Mouse (Mus musculus) embryonic facial prominence, embryonic 12.5 days (tissue): Measurements from ENCODE around the gene Scimp. TPM values are rescaled to one million over a fixed set of nuclear protein-coding genes. Genes with fewer than 3 reads are reported as not detected.
A peak's percentile ranks its signal among the peaks of the same experiment; 100 is the strongest.
"Not testable (repeated sequence)": the region's sequence is repeated elsewhere in the genome, so short reads cannot be mapped to it uniquely, and the experiment has no call there.

Experiments used
- ATAC-seq: fragments of 200-750 bp; cut with Nextera tagmentation; 2 replicates; pipeline ENCODE4 v1.8.0; 2017; ENCODE audit not compliant: insufficient number of reproducible peaks, insufficient read depth, low FRiP score, low TSS enrichment
- H3K27ac ChIP-seq: fragments of 300-500 bp; sonication (generic); 2 replicates; pipeline ENCODE4 v1.5.1; 2016; ENCODE audit warnings: mild to moderate bottlenecking
- H3K27me3 ChIP-seq: fragments of 300-500 bp; sonication (generic); 2 replicates; pipeline ENCODE4 v1.6.1; 2016; ENCODE audit warnings: mild to moderate bottlenecking, moderate library complexity
- H3K36me3 ChIP-seq: fragments of 300-500 bp; sonication (generic); 2 replicates; pipeline ENCODE4 v1.6.1; 2016; ENCODE audit warnings: mild to moderate bottlenecking
- H3K4me1 ChIP-seq: fragments of 300-500 bp; sonication (generic); 2 replicates; pipeline ENCODE4 v1.6.1; 2016
- H3K4me2 ChIP-seq: fragments of 300-500 bp; sonication (generic); replicated peaks from 2 replicates; pipeline ENCODE4 v1.6.1; 2016; ENCODE audit warnings: mild to moderate bottlenecking, moderate library complexity
- H3K4me3 ChIP-seq: fragments of 300-500 bp; sonication (generic); 2 replicates; pipeline ENCODE4 v1.5.1; 2016; ENCODE audit warnings: mild to moderate bottlenecking
- H3K9ac ChIP-seq: fragments of 300-500 bp; sonication (generic); 2 replicates; pipeline ENCODE4 v1.6.1; 2016; ENCODE audit warnings: mild to moderate bottlenecking, moderate library complexity
- H3K9me3 ChIP-seq: fragments of 300-500 bp; sonication (generic); 2 replicates; pipeline ENCODE4 v1.6.1; 2016; ENCODE audit warnings: mild to moderate bottlenecking, moderate library complexity
- WGBS: fragments of 180-500 bp; shearing (Covaris S2); methylation state at CpG from one replicate; pipeline ENCODE4 v1.1.7; 2016; 5-methylcytosine and 5-hydroxymethylcytosine counted together
- polyA plus RNA-seq: library from polyadenylated mRNA; unstranded; fragments of >200 nt; fragmentation: Nextera tagmentation; extraction: Ambion mirVana; gene quantifications from 2 replicates; pipeline ENCODE4 v1.2.1, GENCODE M21; 2016

Gene Scimp
- polyA plus RNA-seq, 1 experiment from 2014 or later, result not detected

DNA sequence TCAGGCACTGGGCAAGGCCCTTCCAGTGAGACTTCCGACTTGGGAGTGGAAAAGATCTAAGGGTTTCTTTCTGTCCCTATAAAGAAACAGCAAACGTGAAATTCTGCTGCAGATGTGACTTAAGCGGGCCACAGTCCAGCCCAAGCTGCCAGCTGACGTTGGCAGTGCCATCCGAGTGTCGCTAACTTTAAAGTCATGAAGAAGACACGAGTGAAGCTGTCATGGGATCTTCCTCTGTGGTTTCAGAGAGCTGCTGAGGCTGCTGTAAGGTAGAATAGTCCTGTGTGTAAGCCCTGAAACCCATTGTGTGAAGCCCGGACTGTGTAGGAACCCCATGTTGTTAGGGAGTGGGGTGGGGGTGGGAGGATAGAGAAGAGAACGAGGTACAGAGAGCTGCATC, 49.7 kb downstream of the Scimp start:
- H3K4me1 ChIP-seq, result no peaks in the 10 kb centered on the region
- no peak overlapping the region for H3K27ac ChIP-seq
- WGBS, result 82% methylated on average over 9 of the region's 9 CpGs
- H3K27me3 ChIP-seq, result no peaks in the 10 kb centered on the region
- H3K9me3 ChIP-seq, result no peaks in the 10 kb centered on the region
- ATAC-seq, result no peak
- no peak overlapping the region for H3K4me2 ChIP-seq
- H3K4me3 ChIP-seq, result no peak overlapping the region
- no peaks in the 10 kb centered on the region for H3K36me3 ChIP-seq
- H3K9ac ChIP-seq, result no peak overlapping the region

DNA sequence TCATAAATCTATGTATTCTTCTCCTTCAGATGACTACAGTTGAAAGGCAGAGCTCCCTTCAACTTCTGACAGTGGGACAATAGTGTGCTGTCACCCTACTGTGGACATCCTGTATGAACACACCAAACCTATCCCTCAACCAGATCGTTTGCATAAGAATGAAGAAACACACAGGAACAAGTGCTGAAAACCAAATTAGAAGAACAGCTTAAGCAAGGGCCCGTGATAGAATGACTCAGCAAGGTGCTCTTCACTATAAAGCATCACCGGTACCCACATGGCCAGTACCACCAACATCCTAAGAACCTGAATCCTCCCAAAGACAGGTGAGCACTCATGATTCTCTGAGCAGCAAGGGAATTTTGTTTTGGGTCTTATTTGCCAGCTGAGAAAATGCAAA, 51.9 kb downstream of the Scimp start:
- not testable (repeated sequence) for H3K9ac ChIP-seq, H3K4me1 ChIP-seq, H3K4me3 ChIP-seq, ATAC-seq, H3K36me3 ChIP-seq, H3K27ac ChIP-seq, H3K27me3 ChIP-seq, H3K4me2 ChIP-seq, H3K9me3 ChIP-seq
- 68% methylated on average over 3 of the region's 3 CpGs for WGBS

DNA sequence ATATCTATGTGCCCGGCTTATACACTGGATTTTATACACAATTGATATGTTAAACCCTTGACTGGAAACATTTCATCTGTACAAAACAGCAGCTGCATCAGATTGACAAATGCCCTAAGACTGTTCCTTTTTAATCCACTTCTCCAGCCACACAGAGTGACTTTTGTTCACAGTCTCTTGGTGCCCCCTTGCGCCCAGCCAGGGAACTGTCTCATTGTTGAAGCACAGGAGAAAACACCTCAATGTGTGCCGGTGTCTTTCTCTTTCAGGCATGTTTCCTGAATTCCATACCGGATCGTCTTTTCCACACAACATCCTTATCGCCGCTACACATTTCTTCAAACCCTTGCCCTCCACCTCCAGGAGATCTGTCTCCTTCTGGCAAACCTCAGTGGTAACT, 56.7 kb downstream of the Scimp start:
- no peaks in the 10 kb centered on the region for H3K9me3 ChIP-seq
- WGBS, result 7% methylated on average over 7 of the region's 7 CpGs
- 0 out of 2 replicates have a peak overlapping the region, but pooled peaks have one; percentile 3 for H3K4me2 ChIP-seq
- H3K4me1 ChIP-seq, result no peaks in the 10 kb centered on the region
- H3K27ac ChIP-seq, result no peak overlapping the region
- no peak overlapping the region for H3K9ac ChIP-seq
- H3K36me3 ChIP-seq, result no peaks in the 10 kb centered on the region
- ATAC-seq, result no peak
- no peaks in the 10 kb centered on the region for H3K27me3 ChIP-seq
- no peak overlapping the region for H3K4me3 ChIP-seq

GRCm38 (mm10) chr11:70754958-70755357, 57.4 kb downstream of the Scimp start:
- WGBS, result 59% methylated on average over 7 of the region's 7 CpGs

GRCm38 (mm10) chr11:70754476-70754875, 57.9 kb downstream of the Scimp start:
- WGBS, result 43% methylated on average over 4 of the region's 4 CpGs
- Histone ChIP-seq H3K4me1 (no peaks in the 10 kb centered on the region), H3K27me3 (no peaks in the 10 kb centered on the region), H3K9me3 (no peaks in the 10 kb centered on the region), H3K36me3 (no peaks in the 10 kb centered on the region), H3K9ac (no peak overlapping the region), H3K4me2 (no peak overlapping the region), H3K4me3 (no peak overlapping the region), H3K27ac (no peak overlapping the region)
- ATAC-seq, result no peak

More at GRCm38 (mm10) chr11:70754958-70755357, 57.4 kb downstream of the Scimp start:
- no peaks in the 10 kb centered on the region for H3K36me3 ChIP-seq
- no peak overlapping the region for H3K4me2 ChIP-seq
- no peak overlapping the region for H3K9ac ChIP-seq
- H3K27me3 ChIP-seq, result no peaks in the 10 kb centered on the region
- no peaks in the 10 kb centered on the region for H3K4me1 ChIP-seq
- ATAC-seq, result no peak
- no peaks in the 10 kb centered on the region for H3K9me3 ChIP-seq
- no peak overlapping the region for H3K27ac ChIP-seq
- no peak overlapping the region for H3K4me3 ChIP-seq

DNA sequence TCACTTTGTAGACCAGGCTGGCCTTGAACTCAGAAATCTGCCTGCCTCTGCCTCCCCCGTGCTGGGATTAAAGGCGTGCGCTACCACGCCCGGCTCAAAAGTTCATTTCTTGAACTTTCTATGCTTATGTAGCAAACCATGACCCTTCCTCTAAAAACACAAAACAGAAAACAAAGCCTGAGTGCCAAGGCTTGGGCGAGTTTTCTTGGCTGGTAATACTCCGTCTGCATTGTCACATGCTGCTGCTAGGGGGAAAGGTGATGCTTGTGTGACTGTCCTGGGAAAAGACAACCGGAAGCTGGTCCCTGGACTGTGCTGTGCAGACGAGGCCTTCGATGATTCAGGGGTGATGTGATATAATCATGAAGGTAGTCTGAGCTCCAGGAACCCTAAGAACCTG, 59.2 kb downstream of the Scimp start:
- ATAC-seq, result no peak
- H3K9me3 ChIP-seq, result no peaks in the 10 kb centered on the region
- no peak overlapping the region for H3K4me2 ChIP-seq
- no peak overlapping the region for H3K4me3 ChIP-seq
- no peak overlapping the region for H3K9ac ChIP-seq
- H3K36me3 ChIP-seq, result no peaks in the 10 kb centered on the region
- whole genome bisulfite sequencing, result 89% methylated on average over 10 of the region's 10 CpGs
- H3K27me3 ChIP-seq, result no peaks in the 10 kb centered on the region
- no peak overlapping the region for H3K27ac ChIP-seq
- no peaks in the 10 kb centered on the region for H3K4me1 ChIP-seq

- H3K4me3 ChIP-seq, result no peak overlapping the region
- H3K4me2 ChIP-seq, result no peak overlapping the region
- WGBS, result 82% methylated on average over 4 of the region's 4 CpGs
- no peaks in the 10 kb centered on the region for H3K36me3 ChIP-seq
- no peak overlapping the region for H3K9ac ChIP-seq
- H3K9me3 ChIP-seq, result no peaks in the 10 kb centered on the region
- H3K27ac ChIP-seq, result no peak overlapping the region
- no peak for ATAC-seq
- H3K4me1 ChIP-seq, result no peaks in the 10 kb centered on the region
- no peaks in the 10 kb centered on the region for H3K27me3 ChIP-seq
Observed at GRCm38 (mm10) chr11:70752337-70753017, 59.9 kb downstream of the Scimp start.

GRCm38 (mm10) chr11:70747876-70748545, 64.4 kb downstream of the Scimp start:
- Histone ChIP-seq H3K9ac (no peak overlapping the region), H3K9me3 (no peaks in the 10 kb centered on the region), H3K27ac (no peak overlapping the region), H3K4me1 (no peaks in the 10 kb centered on the region), H3K27me3 (no peaks in the 10 kb centered on the region), H3K4me3 (no peak overlapping the region), H3K36me3 (no peaks in the 10 kb centered on the region), H3K4me2 (no peak overlapping the region)
- no peak for ATAC-seq
- 87% methylated on average over 4 of the region's 4 CpGs for WGBS

GRCm38 (mm10) chr11:70745636-70746035, 66.8 kb downstream of the Scimp start:
- no peak overlapping the region for H3K27ac ChIP-seq
- no peak overlapping the region for H3K4me2 ChIP-seq
- no peak for ATAC-seq
- 83% methylated on average over 7 of the region's 7 CpGs for WGBS
- no peaks in the 10 kb centered on the region for H3K27me3 ChIP-seq
- H3K9me3 ChIP-seq, result no peaks in the 10 kb centered on the region
- H3K9ac ChIP-seq, result no peak overlapping the region
- no peaks in the 10 kb centered on the region for H3K4me1 ChIP-seq
- no peak overlapping the region for H3K4me3 ChIP-seq
- H3K36me3 ChIP-seq, result no peaks in the 10 kb centered on the region

GRCm38 (mm10) chr11:70742581-70743459, 69.6 kb downstream of the Scimp start:
- WGBS, result 76% methylated on average over 12 of the region's 12 CpGs
- H3K27ac ChIP-seq, result no peak overlapping the region
- H3K9ac ChIP-seq, result no peak overlapping the region

GRCm38 (mm10) chr11:70742117-70742516, 70.3 kb downstream of the Scimp start:
- H3K4me3 ChIP-seq, result no peak overlapping the region
- H3K36me3 ChIP-seq, result no peaks in the 10 kb centered on the region
- no peak for ATAC-seq
- H3K9ac ChIP-seq, result no peak overlapping the region
- H3K4me2 ChIP-seq, result no peak overlapping the region
- H3K4me1 ChIP-seq, result no peaks in the 10 kb centered on the region
- no peaks in the 10 kb centered on the region for H3K9me3 ChIP-seq
- H3K27ac ChIP-seq, result no peak overlapping the region
- WGBS, result 82% methylated on average over 7 of the region's 7 CpGs
- H3K27me3 ChIP-seq, result no peaks in the 10 kb centered on the region

More at GRCm38 (mm10) chr11:70742581-70743459, 69.6 kb downstream of the Scimp start:
- Histone ChIP-seq H3K27me3 (no peaks in the 10 kb centered on the region), H3K9me3 (no peaks in the 10 kb centered on the region), H3K4me3 (no peak overlapping the region), H3K4me2 (no peak overlapping the region), H3K36me3 (no peaks in the 10 kb centered on the region), H3K4me1 (no peaks in the 10 kb centered on the region)
- no peak for ATAC-seq
